In the genomic region with DNA sequence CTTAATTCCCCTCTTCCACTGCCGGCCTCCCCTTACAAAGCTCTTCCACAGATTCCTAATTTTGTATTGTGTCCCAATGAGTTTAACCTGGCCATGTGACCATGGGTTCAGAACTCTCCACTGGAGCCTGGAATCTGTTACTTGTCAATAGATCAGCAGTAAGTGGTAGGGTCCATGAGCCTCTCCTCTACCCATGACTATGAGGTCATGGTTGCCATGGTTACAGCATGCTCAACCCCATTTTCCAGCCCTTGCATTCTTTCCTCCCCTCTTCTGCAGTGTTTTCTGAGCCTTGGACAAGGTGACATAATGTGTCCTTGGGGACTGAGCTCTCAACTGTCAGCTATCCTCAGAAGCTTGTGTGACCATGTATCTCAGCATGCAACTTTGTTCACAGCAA, we compare ENCODE assay signal across 19 mouse cellular contexts. TPM values are rescaled to one million over a fixed set of nuclear protein-coding genes. Genes with fewer than 3 reads are reported as not detected.
"Had no signal": no experiment of that assay in that cellular context is flagged by ENCODE, and none has a peak within 500 bp of the region (broad histone marks: within the 10 kb centered on the region; RNA-seq: fewer than 3 reads in every experiment).

No protein-coding gene starts in this region.

- H3K4me3 ChIP-seq: kidney, embryonic 15.5 days; left cerebral cortex, adult 2 months; limb, embryonic 13.5 days; neural tube, embryonic 12.5 days had no signal

- DNase-seq: kidney, adult 2 months; kidney, postnatal 25 days; lung, adult 18-20 months; midbrain, embryonic 14.5 days; right cerebral cortex, postnatal 14 days; thymus, postnatal 4 days had no signal

- H3K36me3 ChIP-seq: kidney, embryonic 15.5 days; limb, embryonic 13.5 days; neural tube, embryonic 12.5 days had no signal

- H3K4me2 ChIP-seq: kidney, embryonic 15.5 days; limb, embryonic 13.5 days; neural tube, embryonic 12.5 days had no signal

- H3K9me3 ChIP-seq: neural tube, embryonic 12.5 days had no signal

- H3K27me3 ChIP-seq: kidney, embryonic 15.5 days; limb, embryonic 13.5 days; neural tube, embryonic 12.5 days had no signal

- H3K27ac ChIP-seq: kidney, embryonic 15.5 days; left cerebral cortex, adult 2 months; limb, embryonic 13.5 days; liver, embryonic 14.5 days; neural tube, embryonic 12.5 days had no signal

- H3K9ac ChIP-seq: kidney, embryonic 15.5 days; limb, embryonic 13.5 days; liver, embryonic 14.5 days; neural tube, embryonic 12.5 days had no signal

- H3K4me1 ChIP-seq: kidney, embryonic 15.5 days; neural tube, embryonic 12.5 days had no signal

RNA-seq across cellular contexts. Expression of a gene that starts 37.3 kb away (rescaled TPM):
- total RNA-seq: layer of hippocampus, postnatal 25 days; left cerebral cortex, adult 2 months; left cerebral cortex, postnatal 25 days; liver, adult 2 months; megakaryocyte-erythroid progenitor cell, adult 5-6 weeks; neutrophil, adult 5-6 weeks had no signal
- polyA plus RNA-seq: kidney, embryonic 15.5 days; limb, embryonic 13.5 days; liver, adult 2 months; liver, embryonic 14.5 days; lung, embryonic 16.5 days; midbrain, embryonic 14.5 days; neural tube, embryonic 12.5 days; spleen, adult 2 months; stomach, embryonic 16.5 days had no signal
